Mouse (Mus musculus) lung, adult 2 months (tissue): ENCODE measurements around the gene Txndc11. TPM values are rescaled to one million over a fixed set of nuclear protein-coding genes. Genes with fewer than 3 reads are reported as not detected.

ENCODE experiments used
- DNase-seq: peaks from one replicate; pipeline ENCODE4 v3.0.0; 2022
- H3K4me1 ChIP-seq: fragments of 200-500 bp; 2 replicates; pipeline ENCODE4 v1.6.1; 2011; ENCODE audit warnings: low read length; ENCODE audit not compliant: control insufficient read depth, insufficient read depth
- H3K4me3 ChIP-seq: fragments of 200-500 bp; replicated peaks from 2 replicates; pipeline ENCODE3; 2011; ENCODE audit warnings: low read depth, mild to moderate bottlenecking, control low read depth, low read length; ENCODE audit errors: extremely low read depth
- CTCF ChIP-seq: fragments of 200-500 bp; IDR thresholded peaks from 2 replicates; pipeline ENCODE4 v1.5.1; 2011; ENCODE audit warnings: mild to moderate bottlenecking, low read length, control low read depth; ENCODE audit not compliant: insufficient read depth
- POLR2A ChIP-seq: fragments of 200-500 bp; IDR thresholded peaks from 2 replicates; pipeline ENCODE4 v1.6.1; 2011; ENCODE audit warnings: low read depth, mild to moderate bottlenecking, control low read depth, low read length, borderline replicate concordance; ENCODE audit errors: extremely low read depth
- WGBS: fragments of 180-500 bp; shearing (Covaris S2); methylation state at CpG from one replicate; pipeline ENCODE4 v1.1.7; 2018; 5-methylcytosine and 5-hydroxymethylcytosine counted together
- polyA plus RNA-seq: library from polyadenylated mRNA; depleted of rRNA; stranded (reverse); fragments of >200 nt; gene quantifications from 2 replicates; pipeline ENCODE4 v1.2.3, GENCODE M21; 2012

The Txndc11 gene
- polyA plus RNA-seq, 1 experiment = 23.2 TPM

GRCm38 (mm10) chr16:11084181-11084580 is 50.3 kb downstream of the Txndc11 start:
- no peak for DNase-seq
- H3K4me3 ChIP-seq = no peak overlapping the region
- no peak for TF ChIP-seq POLR2A
- no peak for TF ChIP-seq CTCF
- 90% methylated on average over 8 of the region's 8 CpGs for WGBS
- no peaks in the 10 kb centered on the region for H3K4me1 ChIP-seq

- 33% methylated on average over 3 of the region's 3 CpGs for WGBS
- no peak overlapping the region for H3K4me3 ChIP-seq
- peaks cover 4% of the 10 kb centered on the region; the same call in 1 of the 2 replicates for H3K4me1 ChIP-seq
- no peak for DNase-seq
- TF ChIP-seq POLR2A (no peak), CTCF (no peak)
Measured at GRCm38 (mm10) chr16:11078216-11078869, 56.1 kb downstream of the Txndc11 start.

GRCm38 (mm10) chr16:11077601-11078201 is 56.7 kb downstream of the Txndc11 start:
- no peak for DNase-seq
- Histone ChIP-seq H3K4me1 (peaks cover 7% of the 10 kb centered on the region), H3K4me3 (no peak overlapping the region)
- WGBS = 81% methylated on average over 9 of the region's 9 CpGs
- TF ChIP-seq CTCF (no peak), POLR2A (no peak)

- Histone ChIP-seq H3K4me1 (peaks cover 22% of the 10 kb centered on the region), H3K4me3 (no peak overlapping the region)
- WGBS = 54% methylated on average over 6 of the region's 6 CpGs
- DNase-seq = no peak
- TF ChIP-seq POLR2A (no peak), CTCF (no peak)
Measured at GRCm38 (mm10) chr16:11073060-11073459, 61.4 kb downstream of the Txndc11 start.

GRCm38 (mm10) chr16:11072454-11072853 is 62.0 kb downstream of the Txndc11 start:
- no peak overlapping the region for H3K4me3 ChIP-seq
- no peak for DNase-seq
- TF ChIP-seq POLR2A (no peak), CTCF (no peak)
- peaks cover 22% of the 10 kb centered on the region for H3K4me1 ChIP-seq
- WGBS = 79% methylated on average over 8 of the region's 8 CpGs

- WGBS = 75% methylated on average over 4 of the region's 4 CpGs
Measured at GRCm38 (mm10) chr16:11071887-11072286, 62.6 kb downstream of the Txndc11 start.

GRCm38 (mm10) chr16:11071176-11071575 is 63.3 kb downstream of the Txndc11 start:
- 45% methylated on average over 5 of the region's 5 CpGs for whole genome bisulfite sequencing
- TF ChIP-seq POLR2A (no peak), CTCF (no peak)
- Histone ChIP-seq H3K4me1 (peaks cover 22% of the 10 kb centered on the region), H3K4me3 (no peak overlapping the region)
- no peak for DNase-seq

More at GRCm38 (mm10) chr16:11071887-11072286, 62.6 kb downstream of the Txndc11 start:
- peaks cover 22% of the 10 kb centered on the region for H3K4me1 ChIP-seq
- TF ChIP-seq CTCF (no peak), POLR2A (no peak)
- no peak overlapping the region for H3K4me3 ChIP-seq
- no peak for DNase-seq

- no peak for DNase-seq
- no peak overlapping the region for H3K4me3 ChIP-seq
- TF ChIP-seq POLR2A (no peak), CTCF (no peak)
- WGBS = 42% methylated on average over 7 of the region's 7 CpGs
- peaks cover 24% of the 10 kb centered on the region for H3K4me1 ChIP-seq
Measured at GRCm38 (mm10) chr16:11069710-11070420, 64.6 kb downstream of the Txndc11 start.

GRCm38 (mm10) chr16:11069271-11069670 is 65.2 kb downstream of the Txndc11 start:
- Histone ChIP-seq H3K4me3 (no peak overlapping the region), H3K4me1 (peaks cover 24% of the 10 kb centered on the region)
- TF ChIP-seq POLR2A (no peak), CTCF (no peak)
- WGBS = 40% methylated on average over 6 of the region's 6 CpGs
- no peak for DNase-seq

GRCm38 (mm10) chr16:11068666-11069065 is 65.8 kb downstream of the Txndc11 start:
- 85% methylated on average over 3 of the region's 3 CpGs for WGBS
- no peak for TF ChIP-seq POLR2A
- no peak for TF ChIP-seq CTCF
- Histone ChIP-seq H3K4me1 (peaks cover 24% of the 10 kb centered on the region), H3K4me3 (no peak overlapping the region)
- DNase-seq = no peak
